Mouse (Mus musculus) small intestine, adult 2 months (tissue): ENCODE results near the gene Tbc1d21.

Experiments
- CTCF ChIP-seq: fragments of 200-500 bp; IDR thresholded peaks from 2 replicates; pipeline ENCODE4 v1.5.1; 2012; ENCODE audit warnings: low read depth, mild to moderate bottlenecking, control low read depth, inconsistent platforms, low read length, moderate library complexity, mixed read lengths; ENCODE audit not compliant: insufficient replicate concordance, insufficient read length; ENCODE audit errors: extremely low read depth
- POLR2A ChIP-seq: fragments of 200-500 bp; IDR thresholded peaks from 2 replicates; pipeline ENCODE4 v1.6.1; 2012; ENCODE audit warnings: low read depth, mild to moderate bottlenecking, control low read depth, inconsistent platforms, low read length, moderate library complexity

GRCm38 (mm10) chr9:58330293-58330692, 40.0 kb downstream of the Tbc1d21 start:
- TF ChIP-seq CTCF, result peak; percentile 43; the same call in 1 of the 2 replicates
- no peak for TF ChIP-seq POLR2A
